Mouse (Mus musculus) lung, adult 2 months (tissue): ENCODE data around the gene Rilpl1.

ENCODE experiments used
- CTCF ChIP-seq: fragments of 200-500 bp; IDR thresholded peaks from 2 replicates; pipeline ENCODE4 v1.5.1; 2011; ENCODE audit warnings: mild to moderate bottlenecking, low read length, control low read depth; ENCODE audit not compliant: insufficient read depth
- POLR2A ChIP-seq: fragments of 200-500 bp; IDR thresholded peaks from 2 replicates; pipeline ENCODE4 v1.6.1; 2011; ENCODE audit warnings: low read depth, mild to moderate bottlenecking, control low read depth, low read length, borderline replicate concordance; ENCODE audit errors: extremely low read depth

GRCm38 (mm10) chr5:124485654-124486053, 45.5 kb downstream of the Rilpl1 start:
- TF ChIP-seq POLR2A (no peak), CTCF (no peak)
